Mouse (Mus musculus): ENCODE data around the gene Apol10b. TPM values are rescaled to one million over a fixed set of nuclear protein-coding genes. Genes with fewer than 3 reads are reported as not detected.
"Not testable (repeated sequence)": the region's sequence is repeated elsewhere in the genome, so short reads cannot be mapped to it uniquely, and the experiment has no call there.

Apol10b gene
- not detected for total RNA-seq (2021)
- long read RNA-seq, experiment 1, partial matches to known transcripts, result 0 of 1 reads
- long read RNA-seq, experiment 1, other reads (novel, unspliced or antisense), result 1 of 1 reads
- long read RNA-seq, experiment 2, partial matches to known transcripts, result 0 of 1 reads
- long read RNA-seq, experiment 2, other reads (novel, unspliced or antisense), result 1 of 1 reads

- DNase-seq (ENCODE audit: low spot score in 2 of 2), result no peak
Measured at GRCm38 (mm10) chr15:77595961-77596360, at the start of gene Apol10b. Gene Apol10b (minus strand): TSS chr15:77596125.

- DNase-seq (ENCODE audit: low spot score in 2 of 2), result not testable (repeated sequence)
Measured at GRCm38 (mm10) chr15:77643176-77643575, 47.3 kb upstream of the Apol10b start, which contains the start of gene Apol11b. Gene Apol11b (minus strand): TSS chr15:77643286.

- not testable (repeated sequence) for DNase-seq (ENCODE audit: low spot score in 2 of 2)
Measured at GRCm38 (mm10) chr15:77629822-77630221, 33.9 kb upstream of the Apol10b start.

GRCm38 (mm10) chr15:77628647-77629046, 32.7 kb upstream of the Apol10b start:
- DNase-seq (ENCODE audit: low spot score in 2 of 2), result not testable (repeated sequence)

GRCm38 (mm10) chr15:77626471-77626870, 30.5 kb upstream of the Apol10b start:
- not testable (repeated sequence) for DNase-seq (ENCODE audit: low spot score in 2 of 2)

- DNase-seq (ENCODE audit: low spot score in 2 of 2), result no peak
Measured at GRCm38 (mm10) chr15:77624710-77625109, 28.8 kb upstream of the Apol10b start.

- no peak for DNase-seq (ENCODE audit: low spot score in 2 of 2)
Measured at GRCm38 (mm10) chr15:77606069-77606468, 10.1 kb upstream of the Apol10b start.

- DNase-seq (ENCODE audit: low spot score in 2 of 2), result no peak
Measured at GRCm38 (mm10) chr15:77598958-77599357, 3.0 kb upstream of the Apol10b start, which contains the start of gene Gm36245. Gene Gm36245 (plus strand): TSS chr15:77599258.

GRCm38 (mm10) chr15:77598429-77598828, 2.5 kb upstream of the Apol10b start:
- DNase-seq (ENCODE audit: low spot score in 2 of 2), result no peak

- DNase-seq (ENCODE audit: low spot score in 2 of 2), result no peak
Measured at GRCm38 (mm10) chr15:77593557-77593956, 2.4 kb downstream of the Apol10b start.

GRCm38 (mm10) chr15:77590881-77591280, 5.0 kb downstream of the Apol10b start:
- no peak for DNase-seq (ENCODE audit: low spot score in 2 of 2)

GRCm38 (mm10) chr15:77588981-77589380, 6.9 kb downstream of the Apol10b start:
- DNase-seq (ENCODE audit: low spot score in 2 of 2), result no peak

GRCm38 (mm10) chr15:77587026-77587425, 8.9 kb downstream of the Apol10b start:
- no peak for DNase-seq (ENCODE audit: low spot score in 2 of 2)

- DNase-seq (ENCODE audit: low spot score in 2 of 2), result peak in 1 of 2 experiments; percentile 16
Measured at GRCm38 (mm10) chr15:77581681-77582080, 14.2 kb downstream of the Apol10b start.

GRCm38 (mm10) chr15:77579311-77579710, 16.6 kb downstream of the Apol10b start:
- no peak for DNase-seq (ENCODE audit: low spot score in 2 of 2)

GRCm38 (mm10) chr15:77578801-77579200, 17.1 kb downstream of the Apol10b start:
- no peak for DNase-seq (ENCODE audit: low spot score in 2 of 2)

- no peak for DNase-seq (ENCODE audit: low spot score in 2 of 2)
Measured at GRCm38 (mm10) chr15:77563219-77563618, 32.7 kb downstream of the Apol10b start.

GRCm38 (mm10) chr15:77561792-77562191, 34.1 kb downstream of the Apol10b start, which contains the start of gene 1700025B11Rik:
Gene 1700025B11Rik (minus strand): TSS chr15:77561892.
- no peak for DNase-seq (ENCODE audit: low spot score in 2 of 2)

- not testable (repeated sequence) for DNase-seq (ENCODE audit: low spot score in 2 of 2)
Measured at GRCm38 (mm10) chr15:77539221-77539620, 56.7 kb downstream of the Apol10b start.

Data from layer of hippocampus, postnatal 14 days (tissue).